Mouse (Mus musculus) CH12F3 (cell line): ENCODE data around the gene Gal3st4.

ENCODE experiments used
- in situ Hi-C: fragments of 300-500 bp; cut with MboI; formaldehyde crosslinking; loops from 2 replicates; pipeline ENCODE4 v1.14.3; 2020; ENCODE audit warnings: low sequenced_read_pairs

Gene Gal3st4

DNA sequence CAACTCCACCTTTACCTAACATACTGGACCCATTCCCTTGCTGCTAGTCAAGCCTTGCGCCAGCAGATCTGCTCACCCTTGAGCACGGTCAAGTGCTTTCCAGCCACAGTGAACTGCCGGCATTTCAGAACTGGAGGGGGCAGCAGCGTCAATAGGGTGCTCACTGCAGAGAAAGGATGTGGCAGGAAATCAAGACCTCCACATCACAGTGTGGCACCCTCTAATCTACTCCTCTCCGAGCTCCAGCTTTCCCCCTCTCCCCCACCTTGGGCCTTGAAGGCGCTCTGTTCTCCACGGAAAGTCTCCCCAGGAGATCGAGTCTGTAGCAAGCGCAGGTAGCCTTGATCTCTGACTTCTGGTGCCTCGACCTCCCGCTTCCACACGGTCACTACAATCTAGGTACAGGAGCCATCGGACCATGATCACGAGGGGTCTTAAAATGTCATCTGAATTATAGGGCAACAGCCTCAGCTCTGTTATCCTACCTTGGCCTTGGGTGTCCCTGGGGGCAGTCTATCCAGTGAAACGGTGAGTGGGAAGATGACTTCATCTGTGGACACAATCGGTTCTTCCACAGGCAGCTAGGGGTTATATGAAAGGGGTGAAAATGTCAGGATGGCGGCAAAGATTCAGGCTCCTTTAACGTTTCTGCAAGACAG lies 9.9 kb downstream of the Gal3st4 start:
- in situ Hi-C loops, result no loop called here

DNA sequence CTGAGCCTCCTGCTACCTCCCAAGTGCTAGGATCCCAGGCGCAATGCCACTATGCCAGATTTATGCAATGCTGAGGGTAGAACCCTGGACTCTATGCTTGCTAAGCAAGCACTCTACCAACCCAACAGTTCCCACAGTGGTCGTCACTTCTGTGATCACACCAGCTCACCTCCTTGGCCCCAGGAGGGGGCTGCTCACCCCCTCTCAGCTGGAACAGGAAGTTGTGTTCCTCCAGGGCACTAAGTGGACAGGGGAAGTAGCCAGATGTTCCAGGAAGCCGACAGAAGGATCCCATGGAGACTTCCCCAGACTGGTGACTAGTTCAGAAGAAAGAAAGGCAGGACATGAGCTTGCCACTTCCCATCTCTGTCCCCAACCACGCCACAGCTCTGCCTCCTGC lies 10.6 kb downstream of the Gal3st4 start:
- in situ Hi-C loops, result no loop called here

DNA sequence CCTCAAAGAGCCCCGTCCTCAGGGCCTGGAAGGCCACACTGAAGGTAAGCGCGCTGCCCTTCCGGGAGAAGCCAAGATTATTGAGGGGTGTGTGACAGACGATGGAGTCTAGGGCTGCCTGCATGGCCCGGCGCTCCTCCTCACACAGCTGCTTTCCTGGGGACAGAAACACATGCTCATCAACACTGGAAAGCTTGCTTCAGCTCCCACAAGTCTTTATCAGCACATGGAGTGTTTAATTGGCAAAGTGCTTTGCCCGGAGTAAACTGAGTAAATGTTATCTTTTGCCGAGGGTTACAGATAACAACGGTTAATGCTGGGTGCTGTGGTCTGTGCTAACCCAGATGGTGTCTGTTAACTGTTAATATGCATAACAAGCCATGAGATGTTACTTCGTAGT lies 11.8 kb downstream of the Gal3st4 start:
- in situ Hi-C loops, result no loop called here

DNA sequence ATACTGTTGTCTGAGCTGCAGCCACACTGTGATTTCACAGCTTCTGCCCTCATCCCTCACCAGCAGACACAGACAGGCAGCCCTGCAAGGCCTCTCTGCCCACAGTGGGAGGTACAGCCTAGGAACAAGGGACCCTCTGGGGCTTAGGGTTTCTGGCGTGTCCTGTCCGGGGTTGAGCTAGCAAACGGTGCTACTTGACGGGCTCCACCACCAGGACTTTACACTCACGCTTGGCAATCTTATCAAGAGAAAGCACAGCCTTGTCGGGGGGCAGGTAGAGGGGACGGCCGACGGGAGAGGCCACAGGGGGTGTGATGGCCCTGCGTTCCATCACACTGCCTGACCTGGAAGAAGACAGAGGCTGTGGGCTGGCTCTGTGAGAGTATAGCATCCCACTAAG lies 12.6 kb downstream of the Gal3st4 start:
- in situ Hi-C loops, result no loop called here

DNA sequence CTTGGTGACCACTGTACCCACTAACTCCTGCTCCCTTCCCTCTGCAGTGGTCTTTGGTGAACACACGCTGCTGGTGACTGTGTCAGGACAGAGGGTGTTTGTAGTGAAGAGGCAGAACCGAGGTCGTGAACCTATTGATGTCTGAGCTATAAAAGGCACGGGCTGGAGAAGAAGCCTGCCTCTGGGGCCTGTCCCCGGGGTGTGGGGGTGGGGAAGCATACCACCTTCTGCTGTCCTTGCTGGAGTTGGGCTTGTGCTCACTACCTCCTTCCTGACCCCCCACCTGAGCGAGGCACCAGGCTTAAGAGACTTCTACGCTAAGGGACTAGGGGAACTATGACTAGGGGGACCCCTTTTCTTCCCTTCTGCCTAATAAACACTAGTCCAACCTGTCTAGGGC lies 13.6 kb downstream of the Gal3st4 start:
- in situ Hi-C loops, result no loop called here

DNA sequence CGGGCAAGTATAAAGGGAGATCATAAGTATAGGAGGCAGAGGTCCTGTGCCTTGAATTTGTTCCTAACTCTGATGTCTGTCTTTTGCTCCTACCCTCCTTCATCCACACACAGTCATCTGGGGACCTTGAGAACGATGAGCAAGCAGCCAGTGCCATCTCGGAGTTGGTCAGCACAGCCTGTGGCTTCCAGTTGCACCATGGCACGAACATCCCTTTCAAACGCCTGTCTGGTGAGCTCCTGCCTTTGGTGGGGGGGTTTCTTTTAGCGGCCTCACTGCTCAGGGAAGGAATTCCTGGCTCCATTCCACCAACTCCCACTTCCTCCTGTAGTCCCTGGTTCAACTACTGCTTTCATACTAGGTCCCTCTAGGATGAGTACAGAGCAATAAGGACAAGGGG lies 14.1 kb downstream of the Gal3st4 start:
- in situ Hi-C loops, result no loop called here

DNA sequence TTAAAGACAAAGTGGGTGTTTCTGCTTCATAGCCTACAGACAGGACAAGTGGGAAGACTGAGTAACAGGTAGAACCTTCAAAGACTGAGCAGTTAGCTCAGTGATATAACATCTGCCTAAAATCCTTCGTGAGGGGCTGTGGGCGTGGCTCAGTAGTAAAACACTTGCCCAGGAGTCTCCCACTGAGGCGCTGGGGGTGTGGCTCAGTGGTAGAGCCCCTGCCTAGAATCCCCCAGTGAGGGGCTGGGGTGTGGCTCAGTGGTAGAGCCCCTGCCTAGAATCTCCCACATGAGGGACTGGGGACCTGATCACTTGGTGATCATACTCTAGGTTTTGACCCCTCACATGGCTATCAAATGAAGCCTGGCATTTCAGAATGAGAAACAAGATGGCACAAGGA lies 14.6 kb downstream of the Gal3st4 start:
- in situ Hi-C loops, result no loop called here

DNA sequence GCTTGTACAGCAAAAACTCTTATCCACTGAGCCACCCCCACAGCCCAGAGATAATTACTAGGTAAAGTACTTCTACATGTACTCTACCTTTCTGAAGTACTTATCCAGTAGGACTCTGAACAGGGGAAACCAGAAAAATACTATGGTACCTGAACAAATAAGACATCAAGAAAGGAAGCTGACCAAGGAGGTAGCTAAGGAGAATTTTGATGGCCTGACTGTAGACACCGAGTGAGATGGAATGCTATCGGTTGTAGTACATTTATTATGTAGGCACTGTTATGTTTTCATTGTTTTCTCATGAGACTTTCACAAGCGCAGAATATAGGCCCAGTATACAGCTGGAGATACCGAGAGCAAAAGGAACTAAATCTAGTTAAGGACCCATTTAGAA lies 15.1 kb downstream of the Gal3st4 start:
- in situ Hi-C loops, result no loop called here

DNA sequence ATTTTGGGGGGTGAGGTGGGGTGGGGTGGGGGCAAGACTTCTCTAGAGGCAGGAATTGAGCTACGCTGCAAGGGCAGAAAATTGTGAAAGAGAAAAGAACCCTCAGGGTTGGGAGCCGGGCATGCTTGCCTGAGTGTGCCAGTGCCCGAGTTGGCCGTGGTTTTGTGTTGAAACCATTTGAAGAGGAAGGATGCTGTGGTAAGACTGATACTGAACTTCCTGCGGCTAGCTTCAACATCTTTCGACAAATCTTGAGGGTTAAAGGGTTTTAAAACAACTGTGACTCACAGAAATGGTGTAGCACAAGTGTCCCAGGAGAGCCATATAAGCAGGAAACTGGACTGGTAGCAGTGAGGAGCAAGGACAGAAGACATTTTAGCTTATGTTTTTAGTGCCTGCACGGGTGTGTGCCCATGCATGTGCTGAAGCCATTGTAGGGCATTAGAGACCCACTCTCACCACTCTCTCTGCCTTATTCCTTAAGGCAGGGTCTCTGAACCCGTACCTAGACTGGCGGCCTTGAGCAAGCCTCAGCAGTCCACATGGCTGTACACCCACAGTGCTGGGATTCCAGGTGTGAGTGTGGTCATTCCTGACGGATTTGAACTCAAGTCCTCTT lies 15.6 kb downstream of the Gal3st4 start:
- in situ Hi-C loops, result no loop called here

DNA sequence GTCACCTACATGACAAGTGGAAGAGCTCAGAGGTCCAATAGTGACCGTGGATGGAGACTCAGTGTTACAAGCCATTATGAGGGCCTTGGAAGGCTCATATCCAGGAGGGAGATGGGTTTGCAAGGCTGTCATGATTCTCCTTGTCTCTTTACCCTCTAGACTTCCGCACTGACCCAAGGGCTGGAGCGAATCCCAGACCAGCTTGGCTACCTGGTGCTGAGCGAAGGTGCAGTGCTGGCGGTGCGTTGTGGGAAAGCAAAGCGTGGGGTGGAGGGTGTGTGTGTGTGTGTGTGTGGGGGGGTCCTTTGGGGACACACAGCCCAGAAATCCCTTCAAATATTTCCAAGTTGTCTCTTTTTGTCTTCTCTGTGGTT lies 16.6 kb downstream of the Gal3st4 start:
- in situ Hi-C loops, result no loop called here

DNA sequence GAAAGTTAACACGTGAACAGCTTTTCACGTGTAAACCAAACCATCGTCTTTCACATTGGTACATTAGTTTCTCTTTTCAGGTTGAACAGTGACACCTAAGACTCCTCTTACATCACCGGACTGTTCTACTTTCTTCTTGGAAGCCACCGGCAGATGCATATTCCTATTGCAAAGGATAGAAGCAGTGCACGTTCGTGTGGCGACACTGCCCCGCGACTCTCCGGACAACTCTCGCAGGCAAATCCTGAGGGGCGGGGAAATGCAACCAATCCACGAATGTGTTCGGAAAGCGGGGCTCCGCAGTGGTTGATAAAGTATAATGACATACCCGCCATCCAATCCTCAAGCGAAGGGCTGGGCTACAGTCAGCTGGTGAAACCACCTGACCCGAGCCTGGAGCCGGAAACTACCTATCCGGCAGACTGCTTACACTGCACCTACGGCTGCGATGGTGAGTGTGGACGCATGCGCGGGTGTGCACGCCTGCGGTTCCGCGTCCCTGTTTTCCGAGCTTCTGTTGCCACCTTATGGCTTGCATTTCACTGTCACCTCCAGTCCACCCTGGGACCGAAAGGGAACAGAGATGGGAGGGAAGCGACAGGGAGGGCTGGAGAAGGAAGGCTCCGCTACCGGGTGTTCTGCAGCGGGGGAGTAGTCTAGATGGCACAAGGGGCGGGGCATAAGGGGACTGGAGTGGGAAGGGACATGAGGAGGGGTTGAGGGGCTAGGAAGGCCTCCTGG lies 17.1 kb downstream of the Gal3st4 start, which contains the start of gene Lamtor4:
TSS of gene Lamtor4 (plus strand) at position 130 of the 741 bp plus-strand sequence.
- in situ Hi-C loops, result no loop called here

DNA sequence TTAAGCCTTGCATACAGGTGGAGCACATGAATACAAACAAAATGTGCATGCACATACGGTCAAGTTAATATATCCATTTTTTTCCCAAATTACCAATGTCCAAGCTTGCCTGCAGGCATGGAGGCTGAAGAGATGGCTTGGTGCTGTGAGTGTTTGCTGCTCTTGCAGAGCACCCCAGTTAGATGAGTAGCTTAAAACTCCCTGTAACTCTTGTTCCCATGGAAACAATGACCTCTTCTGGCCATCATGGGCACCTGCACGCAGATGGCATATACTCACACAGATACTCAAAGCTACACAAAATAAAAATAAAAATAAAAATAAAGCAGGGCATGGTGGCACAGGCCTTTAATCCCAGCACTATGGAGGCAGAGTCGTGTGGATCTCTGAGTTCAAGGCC lies 19.6 kb downstream of the Gal3st4 start:
- in situ Hi-C loops, result no loop called here

DNA sequence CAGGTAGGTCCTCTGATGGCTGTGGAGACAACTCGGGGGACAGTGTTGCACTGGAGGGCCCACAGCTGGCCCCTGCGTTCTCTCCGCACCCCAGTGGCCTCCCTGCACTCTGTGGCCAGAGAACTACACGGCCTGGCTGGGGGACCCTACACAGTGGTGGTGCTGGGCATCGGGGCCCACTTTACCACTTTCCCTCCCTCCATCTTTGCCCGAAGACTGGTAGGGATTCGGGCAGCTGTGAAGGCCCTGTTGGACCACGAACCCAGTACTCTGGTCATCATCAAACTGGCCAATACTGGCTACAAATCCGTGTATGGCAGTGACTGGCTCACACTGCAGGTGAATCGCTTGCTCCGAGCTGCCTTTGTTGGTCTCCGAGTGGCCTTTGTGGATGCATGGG lies 21.5 kb downstream of the Gal3st4 start:
- in situ Hi-C loops, result no loop called here

DNA sequence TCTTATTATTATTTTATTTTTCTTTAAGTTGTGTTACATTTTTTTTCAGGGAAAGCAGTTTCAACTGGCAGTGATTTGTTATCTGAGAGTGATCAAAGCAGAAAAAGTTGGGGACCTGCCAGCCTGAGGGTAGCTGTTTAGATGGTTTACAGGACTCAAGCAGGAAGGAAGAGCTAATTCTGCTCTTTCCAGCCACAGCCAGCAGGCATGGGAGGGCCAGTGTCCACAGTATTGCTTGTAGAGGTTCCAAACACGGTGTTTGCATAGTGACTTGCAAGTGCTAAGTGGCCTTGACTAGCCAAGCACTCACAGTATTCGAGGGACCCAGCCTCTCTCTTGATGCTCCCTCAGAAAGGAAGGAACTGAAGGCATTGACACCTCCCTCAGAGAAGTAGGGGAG lies 31.1 kb downstream of the Gal3st4 start:
- in situ Hi-C loops, result no loop called here

DNA sequence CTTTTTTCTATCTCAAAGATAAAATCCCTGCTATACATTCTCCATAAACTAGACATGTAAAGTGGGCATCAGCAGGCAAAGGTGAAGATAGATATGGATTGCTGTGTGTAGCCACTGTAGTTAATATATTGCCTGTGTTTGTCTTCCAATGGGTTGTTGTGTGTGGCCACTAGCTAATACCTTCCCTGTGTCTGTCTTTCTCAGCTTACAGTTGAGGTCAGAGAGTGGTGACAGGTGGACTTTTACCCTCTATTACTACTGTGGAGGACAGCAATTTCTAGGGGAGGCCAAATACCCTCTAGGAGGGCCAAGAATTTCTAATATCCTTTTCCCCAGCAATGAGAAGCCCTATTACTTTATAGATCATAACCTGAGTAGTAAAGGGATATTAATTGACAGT lies 38.4 kb downstream of the Gal3st4 start:
- in situ Hi-C loops, result no loop called here

DNA sequence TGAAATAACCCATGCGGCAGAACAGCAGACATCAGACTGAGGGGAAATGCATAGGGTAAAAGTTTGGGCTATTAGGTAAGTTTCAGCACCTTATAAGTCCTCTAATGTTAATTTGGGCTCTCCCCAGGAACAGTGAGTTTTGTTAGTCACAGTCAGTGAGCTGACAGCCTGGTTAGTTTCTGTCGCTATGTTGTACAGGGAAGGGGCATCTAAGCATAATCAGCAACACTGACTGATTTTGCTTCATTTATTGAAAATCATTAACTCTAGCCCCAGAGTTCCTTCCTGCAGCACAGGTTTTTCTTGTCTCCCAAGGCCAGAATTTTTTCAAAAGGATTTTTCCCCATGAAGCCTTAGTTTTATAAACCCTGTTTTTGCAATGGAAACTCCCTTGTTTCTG lies 38.9 kb downstream of the Gal3st4 start:
- in situ Hi-C loops, result no loop called here

DNA sequence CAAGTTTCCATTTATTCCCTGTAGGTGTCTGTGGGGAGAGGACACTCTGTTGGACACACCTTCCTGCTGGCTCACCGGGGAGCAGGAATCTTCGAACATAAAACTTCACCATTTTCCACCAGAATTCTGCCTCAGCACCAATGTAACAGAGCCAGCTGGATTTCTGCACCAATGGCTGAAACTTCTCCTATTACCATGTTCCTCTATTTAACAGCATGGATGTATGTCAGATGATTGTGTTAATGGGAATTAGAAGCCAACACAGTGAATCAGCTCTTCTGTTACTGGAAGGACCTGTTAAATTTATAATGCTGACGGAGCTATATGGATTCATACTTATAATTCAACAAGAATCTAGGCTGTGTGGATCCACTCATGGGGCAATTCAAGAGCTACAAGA lies 43.1 kb downstream of the Gal3st4 start:
- in situ Hi-C loops, result no loop called here

DNA sequence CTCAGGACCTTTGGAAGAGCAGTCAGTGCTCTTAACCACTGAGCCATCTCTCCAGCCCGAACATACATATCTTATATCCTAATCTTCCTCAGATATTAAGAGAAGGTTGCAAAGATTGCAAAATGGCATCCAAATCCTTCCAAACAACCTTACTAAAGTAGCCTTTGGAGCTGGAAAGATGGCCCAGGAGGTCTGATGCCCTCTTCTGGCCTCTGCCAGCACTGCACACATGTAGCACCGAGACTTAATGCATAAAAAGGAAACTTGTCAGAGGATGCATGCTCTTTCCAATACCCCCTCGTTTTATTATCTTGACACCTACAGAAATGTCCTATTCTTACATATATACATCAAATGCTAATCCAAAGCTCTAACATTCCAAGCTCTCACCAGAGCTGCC lies 44.6 kb downstream of the Gal3st4 start:
- in situ Hi-C loops, result no loop called here

DNA sequence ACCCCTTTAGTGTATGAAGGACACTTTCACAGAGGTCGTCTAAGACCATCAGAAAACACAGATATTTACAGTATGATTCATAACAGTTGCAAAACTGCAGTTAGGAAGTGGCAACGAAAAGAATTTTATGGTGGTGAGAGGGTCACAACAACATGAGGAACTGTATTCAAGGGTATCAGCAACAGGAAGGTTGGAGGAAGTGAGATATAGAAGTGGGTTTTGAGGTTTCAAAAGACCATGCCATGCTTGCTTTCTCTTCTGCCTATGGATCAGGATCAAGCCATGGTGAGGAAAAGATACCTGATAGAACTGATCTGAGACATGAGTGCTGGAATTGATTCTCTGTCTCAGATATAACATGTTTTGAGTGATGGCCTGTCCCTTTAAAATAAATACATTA lies 45.3 kb downstream of the Gal3st4 start:
- in situ Hi-C loops, result no loop called here

DNA sequence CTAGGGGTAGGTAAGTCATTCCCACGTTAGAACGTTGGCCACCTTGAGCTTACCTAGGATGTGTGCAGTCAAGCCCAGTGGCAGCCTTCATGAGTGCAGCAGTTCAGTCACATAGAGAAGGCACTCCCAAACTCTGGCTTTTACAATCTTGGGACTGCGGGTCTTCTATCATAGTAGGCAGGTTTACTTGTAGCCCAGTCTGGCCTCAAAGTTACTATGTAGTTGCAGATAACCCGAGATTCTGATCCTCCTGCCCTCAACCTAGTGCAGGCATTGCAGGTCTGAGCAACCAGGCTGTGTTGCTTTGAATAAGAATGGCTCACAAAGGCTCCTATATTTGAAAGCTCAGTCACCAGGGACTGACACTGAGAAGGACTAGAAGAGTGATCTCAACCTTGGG lies 46.1 kb downstream of the Gal3st4 start:
- in situ Hi-C loops, result no loop called here

DNA sequence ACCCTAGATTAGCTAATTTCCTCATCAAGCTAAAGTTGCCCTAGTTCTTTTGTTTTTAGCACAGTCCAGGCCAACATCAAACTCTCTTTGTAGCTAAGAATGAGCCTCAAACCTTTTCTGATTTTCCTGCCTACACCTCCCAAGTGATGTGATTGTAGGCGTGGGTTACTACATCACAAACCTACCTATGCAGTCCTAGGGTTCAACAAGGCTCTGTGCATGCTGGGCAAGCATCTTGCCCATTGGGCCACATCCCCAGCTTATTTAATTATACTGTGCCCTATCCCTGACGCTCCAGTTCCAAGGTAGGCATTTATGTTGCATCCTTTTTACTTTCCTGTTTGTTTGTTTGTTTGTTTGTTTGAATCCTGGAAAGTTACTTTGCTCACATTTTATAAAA lies 46.9 kb downstream of the Gal3st4 start, which contains the start of gene Nxpe5:
TSS of gene Nxpe5 (plus strand) at position 199 of the 400 bp plus-strand sequence.
- in situ Hi-C loops, result no loop called here

DNA sequence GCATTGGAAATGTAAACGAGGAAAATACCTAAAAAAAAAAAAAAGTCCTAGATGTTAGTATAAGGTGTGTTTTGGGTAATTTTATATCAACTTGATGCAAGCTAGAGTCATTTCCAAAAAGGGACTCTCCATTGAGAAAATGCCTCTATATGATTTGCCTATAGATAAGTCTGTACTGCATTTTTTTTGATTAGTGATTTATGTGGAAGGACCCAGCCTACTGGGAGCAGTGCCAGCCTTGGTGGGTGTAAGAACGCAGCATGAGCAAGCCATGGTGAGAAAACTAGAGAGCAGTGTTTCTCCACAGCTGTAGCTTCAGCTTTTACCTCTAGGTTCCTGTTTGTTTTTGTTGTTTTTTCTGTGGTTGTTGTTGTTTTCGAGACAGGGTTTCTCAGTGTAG lies 49.4 kb downstream of the Gal3st4 start:
- in situ Hi-C loops, result no loop called here
